Mouse (Mus musculus): Measurements from ENCODE around the gene Zfp936. TPM values are rescaled to one million over a fixed set of nuclear protein-coding genes. Genes with fewer than 3 reads are reported as not detected.

Zfp936 gene
- polyA plus RNA-seq (2012; rRNA removed): not detected in 2 replicates

GRCm38 (mm10) chr7:43113929-43114328, at the start of gene Zfp936:
Gene Zfp936, plus strand, starts transcription at chr7:43114229.

Other genes with a start within 250 kb of the Zfp936 start
- gene Gm2381, start 247.0 kb upstream of the Zfp936 start, polyA plus RNA-seq (2012; rRNA removed): not detected in 2 replicates
- not detected in 2 replicates for gene Vmn2r63, start 180.4 kb upstream of the Zfp936 start, polyA plus RNA-seq (2012; rRNA removed)
- gene Gm9268, start 95.5 kb upstream of the Zfp936 start, polyA plus RNA-seq (2012; rRNA removed): not detected in 2 replicates
- gene Zfp715, start 199.1 kb downstream of the Zfp936 start, polyA plus RNA-seq (2012; rRNA removed): 4.6 and 5.2 TPM in 2 replicates
- 1.7 and 1.8 TPM in 2 replicates for gene Siglecf, start 237.1 kb downstream of the Zfp936 start, polyA plus RNA-seq (2012; rRNA removed)